Mouse (Mus musculus): ENCODE data around the gene Isca1. TPM values are rescaled to one million over a fixed set of nuclear protein-coding genes. Genes with fewer than 3 reads are reported as not detected.
"Not testable (repeated sequence)": the region's sequence is repeated elsewhere in the genome, so short reads cannot be mapped to it uniquely, and the experiment has no call there.

Isca1 gene
- total RNA-seq (2015), result 39.7 and 41.7 TPM in 2 replicates
- 19.2 and 21.3 TPM in 2 replicates for total RNA-seq (2017)

DNA sequence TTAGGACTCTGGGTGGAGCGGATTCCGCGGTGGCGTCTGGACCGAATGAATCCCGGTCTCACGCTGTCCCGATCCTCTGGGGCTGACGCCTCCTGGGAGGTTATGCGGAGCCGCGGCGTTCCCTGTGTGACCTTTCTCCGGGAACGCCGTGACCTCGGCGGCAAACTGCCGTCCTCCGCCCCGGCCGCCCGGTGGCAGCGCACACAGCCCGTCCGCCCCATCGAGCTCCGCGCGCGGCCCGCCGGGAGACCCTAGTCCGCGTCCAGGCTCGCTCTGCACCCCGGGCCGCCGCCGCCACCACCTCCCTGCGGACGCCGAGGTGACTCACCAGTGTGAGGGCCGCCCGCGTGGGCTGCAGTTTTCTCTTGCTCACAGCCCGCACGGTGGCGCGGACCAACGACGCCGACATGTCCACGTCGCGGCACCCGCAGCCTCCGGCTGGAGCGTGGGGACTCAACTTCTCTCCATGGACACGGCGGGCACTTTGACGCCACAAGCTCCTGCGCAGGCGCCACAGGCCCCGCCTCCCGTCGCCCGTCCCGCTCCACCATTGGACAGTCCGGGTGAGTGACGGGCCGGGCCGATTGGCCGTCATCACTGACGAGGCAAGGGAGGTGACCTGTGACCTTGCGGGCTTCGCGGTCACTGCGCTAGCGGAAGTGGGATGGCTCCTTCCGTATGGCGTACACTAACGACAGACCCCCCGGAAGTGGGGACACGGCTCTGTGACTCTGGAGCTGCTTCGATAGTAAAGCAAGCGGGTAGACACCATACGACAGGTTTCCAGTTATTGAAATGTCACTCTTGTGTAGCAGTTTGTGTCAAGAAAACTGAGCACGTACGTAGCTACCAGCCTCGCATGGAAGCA, at the start of gene Isca1:
Gene Isca1 (minus strand): TSS at position 515 of the 868 bp plus-strand sequence.
- peak; percentile 87 for ATAC-seq (ENCODE audit: poor library complexity, severe bottlenecking)

GRCm38 (mm10) chr13:59817352-59817751, 47.7 kb upstream of the Isca1 start:
- ATAC-seq (ENCODE audit: poor library complexity, severe bottlenecking), result no peak

GRCm38 (mm10) chr13:59814109-59814591, 44.5 kb upstream of the Isca1 start:
- peak; percentile 45; the same call in 1 of the 2 replicates for ATAC-seq (ENCODE audit: poor library complexity, severe bottlenecking)

DNA sequence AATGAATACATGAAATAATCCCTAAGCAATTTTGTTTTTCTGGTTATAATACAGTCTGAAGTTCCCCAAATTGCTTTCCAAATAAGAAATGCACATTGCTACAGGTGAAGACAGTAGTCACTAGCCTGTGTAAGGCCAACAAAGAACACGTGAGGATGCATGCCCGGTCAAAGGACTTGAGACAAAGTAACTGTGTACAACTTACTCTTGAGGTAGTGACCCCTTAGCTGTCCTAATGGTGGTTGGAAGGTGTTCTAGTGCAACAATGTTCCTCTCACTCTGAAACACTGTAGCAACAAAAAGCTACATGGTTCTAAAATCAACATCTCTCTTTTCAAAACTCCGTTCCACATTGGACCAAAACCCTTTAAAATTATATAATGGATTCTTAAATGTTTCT, 42.0 kb upstream of the Isca1 start:
- ATAC-seq (ENCODE audit: poor library complexity, severe bottlenecking), result no peak

GRCm38 (mm10) chr13:59801000-59801399, 31.4 kb upstream of the Isca1 start:
- ATAC-seq (ENCODE audit: poor library complexity, severe bottlenecking), result no peak

GRCm38 (mm10) chr13:59800077-59800476, 30.5 kb upstream of the Isca1 start:
- peak; percentile 54 for ATAC-seq (ENCODE audit: poor library complexity, severe bottlenecking)

- peak; percentile 64 for ATAC-seq (ENCODE audit: poor library complexity, severe bottlenecking)
Observed at GRCm38 (mm10) chr13:59798306-59798705, 28.7 kb upstream of the Isca1 start.

GRCm38 (mm10) chr13:59796466-59796848, 26.8 kb upstream of the Isca1 start:
- ATAC-seq (ENCODE audit: poor library complexity, severe bottlenecking), result no peak

- ATAC-seq (ENCODE audit: poor library complexity, severe bottlenecking), result peak; percentile 22; the same call in 1 of the 2 replicates
Observed at GRCm38 (mm10) chr13:59795807-59796465, 26.3 kb upstream of the Isca1 start.

DNA sequence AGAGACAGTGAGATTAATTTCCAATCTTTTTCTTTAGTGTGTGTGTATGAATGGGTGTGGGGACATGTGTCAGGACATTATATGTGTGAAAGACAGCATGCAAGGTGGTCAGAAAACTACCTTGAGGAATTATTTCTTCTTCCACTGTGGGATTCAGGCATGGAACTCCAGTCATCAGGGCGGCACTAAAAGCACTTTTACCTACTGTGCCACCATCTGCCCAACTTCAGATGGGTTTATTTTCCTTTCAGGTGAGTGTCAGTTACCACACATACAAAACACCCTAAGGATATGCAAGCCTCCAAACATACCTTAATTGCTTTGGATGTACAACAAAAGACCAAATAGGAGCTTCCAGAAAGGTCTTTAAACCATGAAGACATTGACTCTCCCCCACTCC, 25.2 kb upstream of the Isca1 start:
- ATAC-seq (ENCODE audit: poor library complexity, severe bottlenecking), result no peak

DNA sequence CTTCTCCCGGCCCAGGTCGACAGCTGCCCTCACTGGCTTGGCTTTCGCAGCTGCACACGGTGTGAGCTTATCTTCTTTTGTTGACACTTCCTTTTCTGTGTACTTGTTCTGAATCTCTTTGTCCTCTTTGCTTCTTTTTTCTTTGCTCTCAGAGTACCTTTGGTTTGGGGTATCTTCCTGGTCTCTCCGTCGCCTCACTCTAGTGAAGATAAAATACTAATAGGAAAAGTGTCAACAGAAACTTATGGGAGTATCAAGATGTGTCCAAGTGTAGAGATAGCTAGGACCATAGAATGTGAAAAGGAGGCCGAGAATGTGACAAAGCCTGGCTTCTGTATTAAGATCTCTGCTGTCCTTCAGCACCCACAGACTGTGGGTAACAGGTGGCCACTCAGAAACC, 12.5 kb upstream of the Isca1 start, which contains the start of gene Gm49354:
Gene Gm49354 (minus strand): TSS at position 101 of the 400 bp plus-strand sequence.
- no peak for ATAC-seq (ENCODE audit: poor library complexity, severe bottlenecking)

DNA sequence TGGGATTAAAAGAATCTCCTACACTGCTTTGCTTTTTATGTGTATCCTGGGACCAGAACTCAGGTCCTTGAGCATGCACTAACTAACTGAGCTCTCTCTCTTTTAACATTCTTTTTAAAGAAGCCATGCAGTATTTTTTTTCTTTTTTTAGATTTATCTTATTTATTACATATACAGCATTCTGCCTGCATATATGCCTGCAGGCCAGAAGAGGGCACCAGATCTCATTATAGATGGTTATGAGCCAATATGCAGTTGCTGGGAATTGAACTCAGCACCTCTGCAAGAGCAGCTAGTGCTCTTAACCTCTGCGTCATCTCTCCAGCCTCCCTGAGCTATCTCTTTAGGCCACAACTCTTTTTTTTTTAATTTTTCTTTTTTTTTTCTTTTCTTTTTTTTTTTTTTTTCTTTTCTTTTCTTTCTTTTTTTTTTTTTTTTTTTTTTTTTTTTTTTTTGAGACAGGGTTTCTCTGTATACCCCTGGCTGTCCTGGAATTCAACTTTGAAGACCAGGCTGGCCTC, 10.2 kb upstream of the Isca1 start:
- ATAC-seq (ENCODE audit: poor library complexity, severe bottlenecking), result not testable (repeated sequence)

GRCm38 (mm10) chr13:59779213-59779612, 9.6 kb upstream of the Isca1 start:
- ATAC-seq (ENCODE audit: poor library complexity, severe bottlenecking), result no peak

DNA sequence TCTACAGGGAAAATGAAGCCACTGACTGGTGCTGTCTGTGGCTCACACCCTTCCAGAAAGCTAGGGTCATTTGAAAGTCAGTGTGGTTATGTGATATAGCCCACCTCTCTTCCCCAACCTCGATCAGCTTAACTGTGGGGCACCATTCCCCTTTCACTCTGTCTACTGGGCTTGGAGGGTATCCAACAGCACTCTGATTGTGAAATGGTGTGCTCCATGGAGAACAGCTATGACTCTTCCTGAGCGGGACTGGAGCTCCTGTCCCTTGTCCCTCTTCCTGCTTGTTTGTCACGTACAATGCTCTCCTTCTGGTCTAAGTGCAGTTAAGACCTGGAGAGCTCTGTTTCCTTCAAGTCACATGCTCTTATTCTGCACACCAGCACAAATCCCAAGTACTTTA, 5.6 kb upstream of the Isca1 start:
- no peak for ATAC-seq (ENCODE audit: poor library complexity, severe bottlenecking)

GRCm38 (mm10) chr13:59771257-59771656, 1.6 kb upstream of the Isca1 start:
- ATAC-seq (ENCODE audit: poor library complexity, severe bottlenecking), result peak; percentile 56

DNA sequence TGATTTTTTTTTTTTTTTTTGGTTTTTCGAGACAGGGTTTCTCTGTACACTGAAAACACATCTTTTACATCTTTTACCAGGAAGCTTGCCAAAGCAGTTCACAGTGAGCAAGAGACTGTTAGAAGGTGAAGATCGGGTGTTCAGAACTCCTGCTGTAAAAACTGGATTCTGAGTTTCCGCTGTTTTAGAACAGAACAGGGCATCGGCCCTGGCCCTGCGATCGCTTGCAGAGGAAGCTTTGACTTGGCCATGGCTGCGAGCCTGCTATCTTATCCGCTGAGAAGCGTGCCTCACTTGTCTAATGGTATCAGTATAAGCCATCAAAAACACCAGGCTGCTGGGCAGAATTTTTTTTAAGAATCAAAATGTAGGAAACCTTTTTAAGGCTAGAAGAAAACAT, 1.2 kb upstream of the Isca1 start:
- no peak for ATAC-seq (ENCODE audit: poor library complexity, severe bottlenecking)

DNA sequence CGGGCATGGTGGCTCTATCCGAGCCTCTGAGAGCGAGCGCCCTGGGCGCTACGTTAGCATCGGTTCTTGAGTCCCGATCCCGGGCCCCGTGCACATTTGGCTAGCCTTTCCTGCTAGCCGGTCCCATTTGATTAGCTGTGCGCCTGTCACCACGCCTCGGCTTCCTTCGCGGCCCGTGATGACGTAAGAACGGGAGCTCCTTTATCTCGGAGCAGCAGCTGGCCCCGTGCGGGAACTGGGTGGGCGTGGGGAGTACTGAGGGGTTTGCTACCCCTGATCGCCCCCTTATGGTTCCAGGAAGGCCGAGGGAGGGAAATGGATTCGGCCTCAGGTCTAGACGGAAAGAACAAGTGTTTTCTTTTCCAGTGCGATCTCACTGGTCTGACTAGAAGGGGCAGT, 553 bp upstream of the Isca1 start:
- peak; percentile 56 for ATAC-seq (ENCODE audit: poor library complexity, severe bottlenecking)

DNA sequence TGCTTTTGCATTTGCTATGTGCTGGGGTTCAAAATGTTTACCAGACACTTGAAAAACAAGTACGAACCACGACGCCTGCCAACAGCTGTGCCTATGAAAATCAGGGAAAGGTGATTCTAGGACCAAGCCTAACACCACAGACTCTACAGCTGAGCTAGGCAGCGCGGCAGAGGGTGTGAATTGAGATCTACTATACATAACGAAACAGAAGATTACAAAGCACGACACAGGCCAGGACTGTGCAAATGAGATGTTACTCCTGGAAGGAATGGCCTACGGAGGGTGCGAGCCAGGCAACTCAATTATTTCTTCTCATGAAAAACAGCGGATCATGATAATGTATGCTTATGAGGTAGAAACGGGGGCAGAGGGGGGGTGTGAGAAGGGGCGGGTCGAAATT, 1.1 kb downstream of the Isca1 start:
- no peak for ATAC-seq (ENCODE audit: poor library complexity, severe bottlenecking)

DNA sequence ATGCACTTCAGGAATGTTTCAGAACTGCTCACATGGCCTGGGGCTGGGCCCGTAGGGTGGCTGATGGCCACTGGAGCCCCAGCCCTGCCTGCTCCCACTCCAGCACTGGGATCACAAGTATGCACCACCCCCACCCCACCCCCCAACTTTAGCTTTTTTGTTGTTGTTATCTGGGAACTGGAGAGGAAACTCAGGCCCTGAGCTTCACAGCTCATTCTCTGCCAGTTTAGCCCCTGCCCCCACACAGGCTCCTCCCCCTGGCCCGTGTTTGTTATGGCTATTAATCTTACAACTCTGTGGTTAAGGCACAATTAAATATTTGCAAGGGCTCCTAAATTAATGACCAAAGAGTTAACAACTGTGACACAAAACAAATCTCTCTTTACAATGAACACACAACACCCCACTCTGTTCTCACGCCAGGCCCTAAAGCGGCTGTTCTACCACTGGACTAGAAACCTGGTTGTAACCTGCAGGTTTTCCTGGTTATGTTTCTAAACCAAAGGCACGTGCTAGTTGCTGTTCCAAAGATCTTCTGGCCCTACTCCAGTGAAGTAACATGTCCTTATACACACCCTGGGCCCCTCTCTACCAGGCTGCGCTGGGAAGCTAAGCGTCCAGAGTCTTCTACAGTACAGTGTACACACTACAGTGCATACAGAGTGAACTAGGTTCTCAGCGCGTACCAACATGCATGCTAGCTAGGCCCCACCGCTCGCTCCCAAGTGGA, 2.7 kb downstream of the Isca1 start:
- ATAC-seq (ENCODE audit: poor library complexity, severe bottlenecking), result no peak

DNA sequence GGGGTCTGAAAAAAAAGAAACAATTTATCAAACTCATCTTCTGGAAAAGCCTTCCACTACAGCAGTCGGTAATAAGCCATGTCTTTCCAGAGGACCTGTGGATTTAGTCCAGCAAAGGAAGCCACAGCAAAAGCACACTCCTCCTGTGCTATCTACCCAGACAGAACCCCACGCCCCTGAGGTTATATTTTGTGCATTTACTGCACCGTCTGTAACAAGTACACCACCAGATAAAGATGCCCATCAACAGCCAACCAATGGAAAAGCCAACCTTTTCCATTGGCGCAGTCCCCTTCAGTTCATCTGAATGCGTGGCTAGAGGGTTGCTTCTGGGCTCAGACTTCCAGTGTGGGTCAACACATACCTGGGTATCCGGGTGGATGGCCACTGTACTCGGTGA, 6.8 kb downstream of the Isca1 start:
- ATAC-seq (ENCODE audit: poor library complexity, severe bottlenecking), result no peak; the same call in 1 of the 2 replicates

- ATAC-seq (ENCODE audit: poor library complexity, severe bottlenecking), result no peak
Observed at GRCm38 (mm10) chr13:59756906-59757305, 12.7 kb downstream of the Isca1 start.
